In genomic region chr6:29694375-29695289, GRCm38 (mm10) we compare ENCODE assay signal across 8 mouse cellular contexts. TPM values are rescaled to one million over a fixed set of nuclear protein-coding genes. Genes with fewer than 3 reads are reported as not detected.
DNase-seq lines count a peak whose midpoint lies in the region; ATAC-seq lines count a peak whose summit lies in the region.

No protein-coding gene starts in this region.

- peak; percentile 44 for ATAC-seq in intestine, embryonic 15.5 days
- peak; percentile 50 for ATAC-seq in neural tube, embryonic 14.5 days (ENCODE audit: low read depth)

- DNase-seq in cerebellum, adult 11 months, result peak; percentile 13
- DNase-seq in cerebellum, adult 11-12 months, result no peak
- peak; percentile 19 for DNase-seq in retina, postnatal 1 day
- no peak for DNase-seq in retina, embryonic 14.5 days (ENCODE audit: low spot score)
- no peak for DNase-seq in right cerebral cortex, postnatal 4 days
- no peak for DNase-seq in spleen, postnatal 4 days (ENCODE audit: low spot score in 2 of 2)

- no peaks in the 10 kb centered on the region for H3K36me3 ChIP-seq in intestine, embryonic 15.5 days
- no peaks in the 10 kb centered on the region for H3K36me3 ChIP-seq in neural tube, embryonic 14.5 days (ENCODE audit: control insufficient read depth, insufficient read depth, low read length)

- peaks cover 10% of the 10 kb centered on the region for H3K4me1 ChIP-seq in intestine, embryonic 15.5 days (replicated peaks)
- H3K4me1 ChIP-seq in neural tube, embryonic 14.5 days (ENCODE audit: control insufficient read depth, insufficient read depth, low read length), result 0 out of 2 replicates have a peak, but pooled peaks cover 5% of the 10 kb centered on the region

- H3K4me3 ChIP-seq in intestine, embryonic 15.5 days (replicated peaks), result peak overlapping the region; percentile 75
- H3K4me3 ChIP-seq in neural tube, embryonic 14.5 days (ENCODE audit: low read depth, low read length), result peak overlapping the region; percentile 61

- H3K27ac ChIP-seq in intestine, embryonic 15.5 days, result no peak overlapping the region
- no peak overlapping the region for H3K27ac ChIP-seq in neural tube, embryonic 14.5 days (ENCODE audit: low read depth, low read length)

- peak overlapping the region; percentile 99 for H3K4me2 ChIP-seq in intestine, embryonic 15.5 days (replicated peaks)
- H3K4me2 ChIP-seq in neural tube, embryonic 14.5 days (ENCODE audit: low read depth, low read length), result peak overlapping the region; percentile 100

- H3K9me3 ChIP-seq in intestine, embryonic 15.5 days, result no peaks in the 10 kb centered on the region
- no peaks in the 10 kb centered on the region for H3K9me3 ChIP-seq in neural tube, embryonic 14.5 days (ENCODE audit: control insufficient read depth, low read length)

- WGBS in intestine, embryonic 15.5 days, result 7% methylated on average over 35 of the region's 35 CpGs
- WGBS in neural tube, embryonic 14.5 days, result 2% methylated on average over 35 of the region's 35 CpGs

- peaks cover 3% of the 10 kb centered on the region for H3K27me3 ChIP-seq in intestine, embryonic 15.5 days (replicated peaks)
- peaks cover 4% of the 10 kb centered on the region; the same call in 1 of the 2 replicates for H3K27me3 ChIP-seq in neural tube, embryonic 14.5 days (ENCODE audit: control insufficient read depth, insufficient read depth, low read length)

- H3K9ac ChIP-seq in intestine, embryonic 15.5 days, result peak overlapping the region; percentile 67
- peak overlapping the region; percentile 67 for H3K9ac ChIP-seq in neural tube, embryonic 14.5 days (replicated peaks; ENCODE audit: low read depth, low read length)

RNA-seq across cellular contexts. Expression of gene Tspan33, which starts 0.6 kb away (rescaled TPM):
- 5.2 and 6.8 TPM in 2 replicates for polyA plus RNA-seq in intestine, embryonic 15.5 days (2015; fragmentation: Nextera tagmentation; extraction: Ambion mirVana)
- 5.6 and 7.2 TPM in 2 replicates for polyA plus RNA-seq in neural tube, embryonic 14.5 days (2014; fragmentation: Nextera tagmentation; extraction: Ambion mirVana)

RNA-seq across cellular contexts. Expression of gene Smo, which starts 40.7 kb away (rescaled TPM):
- polyA plus RNA-seq in intestine, embryonic 15.5 days (2015; fragmentation: Nextera tagmentation; extraction: Ambion mirVana), result 29.4 and 30.1 TPM in 2 replicates
- polyA plus RNA-seq in neural tube, embryonic 14.5 days (2014; fragmentation: Nextera tagmentation; extraction: Ambion mirVana), result 9.2 and 14.5 TPM in 2 replicates

Comparison
In these comparisons a context has a peak if more than half of its experiments do, and no peak if none do; other contexts are left out.
1. DNase-seq: peak in cerebellum, adult 11 months (single experiment) and retina, postnatal 1 day (single experiment); none in cerebellum, adult 11-12 months (single experiment), retina, embryonic 14.5 days (single experiment), right cerebral cortex, postnatal 4 days (single experiment) and spleen, postnatal 4 days (0 of 2).